Mouse (Mus musculus) urinary bladder, postnatal 4 days (tissue): ENCODE measurements around the gene Ptp4a2.

Experiments
- DNase-seq, 2 experiments: peaks; one replicate each; pipeline ENCODE4 v3.0.0; 2021 to 2022; ENCODE audit warnings: low spot score in 2 of 2

Ptp4a2 gene

GRCm38 (mm10) chr4:129797985-129798384, 13.0 kb upstream of the Ptp4a2 start:
- DNase-seq, result no peak

GRCm38 (mm10) chr4:129803368-129803767, 7.7 kb upstream of the Ptp4a2 start:
- no peak for DNase-seq

GRCm38 (mm10) chr4:129805059-129805458, 6.0 kb upstream of the Ptp4a2 start:
- no peak for DNase-seq

GRCm38 (mm10) chr4:129811605-129812468, 818 bp downstream of the Ptp4a2 start:
- DNase-seq, result no peak

GRCm38 (mm10) chr4:129817591-129817990, 6.6 kb downstream of the Ptp4a2 start:
- DNase-seq, result no peak

- DNase-seq, result no peak
Observed at GRCm38 (mm10) chr4:129818506-129819195, 7.6 kb downstream of the Ptp4a2 start.

GRCm38 (mm10) chr4:129819712-129820336, 8.8 kb downstream of the Ptp4a2 start:
- peak; percentile 96 to 97 for DNase-seq

GRCm38 (mm10) chr4:129820417-129821086, 9.5 kb downstream of the Ptp4a2 start:
- DNase-seq, result peak; percentile 77 to 80

GRCm38 (mm10) chr4:129821087-129821616, 10.1 kb downstream of the Ptp4a2 start:
- DNase-seq, result no peak

- DNase-seq, result no peak
Observed at GRCm38 (mm10) chr4:129822324-129822723, 11.3 kb downstream of the Ptp4a2 start.

GRCm38 (mm10) chr4:129823216-129823810, 12.3 kb downstream of the Ptp4a2 start:
- no peak for DNase-seq

- DNase-seq, result no peak
Observed at GRCm38 (mm10) chr4:129827611-129828010, 16.6 kb downstream of the Ptp4a2 start.

- DNase-seq, result no peak
Observed at GRCm38 (mm10) chr4:129828081-129828480, 17.1 kb downstream of the Ptp4a2 start.

GRCm38 (mm10) chr4:129829799-129830198, 18.8 kb downstream of the Ptp4a2 start:
- DNase-seq, result no peak

- DNase-seq, result no peak
Observed at GRCm38 (mm10) chr4:129830343-129830944, 19.4 kb downstream of the Ptp4a2 start.

- DNase-seq, result no peak
Observed at GRCm38 (mm10) chr4:129834581-129834980, 23.6 kb downstream of the Ptp4a2 start.

- no peak for DNase-seq
Observed at GRCm38 (mm10) chr4:129835296-129835695, 24.3 kb downstream of the Ptp4a2 start.

- no peak for DNase-seq
Observed at GRCm38 (mm10) chr4:129839866-129840555, 29.0 kb downstream of the Ptp4a2 start.

- no peak for DNase-seq
Observed at GRCm38 (mm10) chr4:129846823-129847222, 35.8 kb downstream of the Ptp4a2 start.

- no peak for DNase-seq
Observed at GRCm38 (mm10) chr4:129850491-129850890, 39.5 kb downstream of the Ptp4a2 start.
